Mouse (Mus musculus) liver, embryonic 14.5 days (tissue): ENCODE measurements around the gene Fkbp8.

Source experiments
- CTCF ChIP-seq: IDR thresholded peaks from 2 replicates; pipeline ENCODE4 v1.5.1; 2016; ENCODE audit warnings: antibody characterized with exemption, low read depth, control low read depth
- EP300 ChIP-seq: IDR thresholded peaks from 2 replicates; pipeline ENCODE4 v1.6.1; 2016; ENCODE audit warnings: antibody characterized with exemption, low read depth

DNA sequence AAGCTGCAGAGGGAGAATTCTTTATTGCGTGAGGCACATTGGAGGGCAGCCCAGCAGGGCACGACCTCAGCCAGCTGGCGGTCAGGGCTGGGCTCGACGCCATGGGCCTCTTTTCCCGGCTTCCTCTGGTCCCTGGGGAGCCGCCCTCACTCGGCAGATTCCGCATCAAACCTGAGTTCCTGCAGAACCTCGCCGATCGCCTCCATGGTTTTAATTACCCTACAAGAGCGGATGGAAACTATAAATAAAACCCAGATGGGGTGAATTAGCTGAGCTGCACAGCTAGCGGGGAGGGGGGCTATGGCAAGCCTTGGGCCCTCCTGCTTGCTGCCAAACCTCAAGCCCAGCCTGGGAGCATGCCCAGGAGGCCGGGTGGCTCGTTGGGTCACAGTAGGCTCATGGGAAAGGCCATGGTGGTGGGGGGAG is 23.2 kb upstream of the Fkbp8 start:
- TF ChIP-seq EP300 (no peak), CTCF (no peak)
